Mouse (Mus musculus) thymus, postnatal 0 days (tissue): ENCODE measurements around the gene Amz1. TPM values are rescaled to one million over a fixed set of nuclear protein-coding genes. Genes with fewer than 3 reads are reported as not detected.
A peak's percentile ranks its signal among the peaks of the same experiment; 100 is the strongest.

Experiments
- DNase-seq: peaks from one replicate; pipeline ENCODE4 v3.0.0-alpha.2; 2015; ENCODE audit warnings: low spot score
- polyA plus RNA-seq: library from polyadenylated mRNA; unstranded; fragments of >200 nt; fragmentation: Nextera tagmentation; extraction: Ambion mirVana; gene quantifications from 2 replicates; pipeline ENCODE4 v1.2.1, GENCODE M21; 2015

The Amz1 gene
- polyA plus RNA-seq: 3.4 and 3.9 TPM in 2 replicates

- DNase-seq: no peak
Measured at GRCm38 (mm10) chr5:140723822-140724221, at the start of gene Amz1. Gene Amz1 (plus strand): TSS chr5:140724127.

GRCm38 (mm10) chr5:140675079-140675478 lies 48.8 kb upstream of the Amz1 start:
- no peak for DNase-seq

DNA sequence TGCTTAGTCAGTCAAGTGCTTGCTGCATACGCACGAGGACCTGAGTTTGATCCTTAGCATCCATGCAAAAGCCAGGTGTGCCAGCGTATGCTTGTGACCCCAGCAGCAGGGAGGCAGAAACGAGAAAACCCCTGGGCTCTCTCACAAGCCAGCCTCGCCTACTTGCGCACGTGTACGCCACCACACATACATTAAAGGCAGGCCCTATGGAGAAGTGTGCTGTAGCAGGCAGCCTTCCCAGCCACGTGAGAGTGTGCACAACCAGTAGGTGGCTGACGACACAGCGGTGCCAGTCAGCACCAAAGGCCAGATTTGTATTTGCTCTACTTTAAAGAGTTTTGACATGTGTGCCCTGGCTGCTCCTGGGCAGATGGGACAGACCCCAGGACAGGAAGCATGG lies 48.3 kb upstream of the Amz1 start:
- no peak for DNase-seq

- no peak for DNase-seq
Measured at GRCm38 (mm10) chr5:140677137-140677536, 46.8 kb upstream of the Amz1 start.

- no peak for DNase-seq
Measured at GRCm38 (mm10) chr5:140680051-140680450, 43.9 kb upstream of the Amz1 start.

DNA sequence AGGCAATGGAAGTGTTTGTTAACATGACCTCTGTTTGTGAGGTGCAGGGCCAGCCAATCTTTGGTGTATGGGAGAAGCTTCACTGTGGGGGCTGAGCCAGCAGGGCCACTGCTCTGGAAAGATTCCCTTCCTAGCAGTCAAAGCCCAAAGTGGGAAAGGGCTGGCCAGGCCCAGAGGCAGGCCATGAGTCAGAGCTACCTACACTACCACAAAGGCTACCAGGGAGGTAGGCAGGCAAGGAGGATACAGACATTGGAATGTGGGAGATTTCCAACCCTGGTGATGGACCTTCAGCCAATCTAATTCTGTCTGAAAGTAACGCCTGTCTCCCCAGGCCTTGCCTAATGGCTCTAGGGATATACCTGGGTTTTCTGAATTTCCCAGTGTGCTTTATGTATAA lies 43.0 kb upstream of the Amz1 start:
- DNase-seq: no peak

GRCm38 (mm10) chr5:140682113-140682512 lies 41.8 kb upstream of the Amz1 start:
- no peak for DNase-seq

- peak; percentile 49 for DNase-seq
Measured at GRCm38 (mm10) chr5:140684343-140685148, 39.4 kb upstream of the Amz1 start.

DNA sequence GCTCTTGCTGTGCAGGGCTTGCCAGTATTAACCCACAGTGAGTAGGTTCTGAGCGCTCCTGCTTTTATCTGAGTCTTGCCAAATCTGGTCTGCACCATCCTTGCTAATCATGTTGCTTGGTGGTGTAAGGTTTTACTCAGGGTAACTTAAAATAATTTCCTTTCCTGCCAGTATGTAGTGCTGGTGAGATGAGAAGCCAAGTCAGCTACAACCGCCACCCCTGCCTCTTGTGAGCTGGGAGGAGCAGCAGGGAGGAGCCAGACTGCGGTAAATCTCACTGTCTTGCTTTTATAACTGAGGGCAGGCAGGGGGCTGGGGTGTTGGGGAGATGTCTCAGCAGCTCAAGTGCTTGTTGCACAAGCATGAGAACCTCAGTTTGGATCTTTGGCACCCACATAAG lies 35.5 kb upstream of the Amz1 start:
- no peak for DNase-seq

- no peak for DNase-seq
Measured at GRCm38 (mm10) chr5:140695987-140696386, 27.9 kb upstream of the Amz1 start.

- DNase-seq: no peak
Measured at GRCm38 (mm10) chr5:140699776-140700175, 24.2 kb upstream of the Amz1 start.

GRCm38 (mm10) chr5:140701661-140702060 lies 22.3 kb upstream of the Amz1 start:
- DNase-seq: no peak

DNA sequence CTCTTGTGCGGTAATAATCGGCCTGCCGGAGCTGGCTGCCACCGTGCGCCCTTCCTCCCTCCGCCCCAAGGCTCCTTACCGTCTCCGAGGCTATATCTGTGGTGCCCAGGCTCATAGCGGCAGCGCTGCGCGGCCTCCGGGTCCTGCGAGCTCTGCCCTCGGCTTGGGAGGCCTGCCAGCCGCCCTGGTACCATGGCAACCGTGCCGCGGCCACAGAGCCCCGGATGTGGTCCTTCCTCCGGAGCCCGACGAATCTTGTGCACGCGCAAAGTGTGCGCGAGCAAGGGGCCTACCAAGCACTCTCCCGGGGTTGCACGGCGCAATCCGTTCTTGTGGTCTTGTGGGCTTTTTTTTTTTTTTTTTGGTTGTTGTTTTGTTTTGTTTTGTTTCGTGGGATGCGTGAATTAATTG lies 21.8 kb upstream of the Amz1 start, which contains the start of gene Iqce:
TSS of gene Iqce (minus strand) at position 276 of the 411 bp plus-strand sequence.
- DNase-seq: peak; percentile 97

DNA sequence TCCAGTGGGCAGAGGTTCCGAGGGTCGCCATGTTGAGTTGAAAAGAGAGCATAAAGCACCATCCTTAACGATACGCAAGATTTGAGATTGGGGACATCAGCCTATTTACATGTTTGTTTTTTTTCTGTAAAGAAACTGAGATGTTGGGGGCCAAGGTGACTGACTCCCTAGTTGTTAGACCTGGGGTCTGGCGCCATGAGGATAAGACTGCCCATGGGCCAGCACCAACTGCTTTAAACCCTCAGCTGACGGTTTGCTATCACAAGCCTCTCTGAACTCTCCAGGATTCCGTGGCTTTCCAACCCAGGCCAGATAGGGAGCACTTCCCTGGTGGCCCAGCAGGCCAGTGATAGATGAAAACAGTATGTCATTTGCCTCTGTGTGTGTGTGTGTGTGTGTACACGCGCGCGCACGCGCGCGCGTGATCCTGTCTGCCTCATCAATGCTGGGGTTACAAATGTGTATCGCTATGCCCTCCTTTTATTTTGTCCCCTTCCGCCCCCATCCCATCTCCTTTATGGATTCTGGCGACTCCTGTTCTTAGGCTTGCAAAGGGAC lies 21.2 kb upstream of the Amz1 start:
- no peak for DNase-seq

DNA sequence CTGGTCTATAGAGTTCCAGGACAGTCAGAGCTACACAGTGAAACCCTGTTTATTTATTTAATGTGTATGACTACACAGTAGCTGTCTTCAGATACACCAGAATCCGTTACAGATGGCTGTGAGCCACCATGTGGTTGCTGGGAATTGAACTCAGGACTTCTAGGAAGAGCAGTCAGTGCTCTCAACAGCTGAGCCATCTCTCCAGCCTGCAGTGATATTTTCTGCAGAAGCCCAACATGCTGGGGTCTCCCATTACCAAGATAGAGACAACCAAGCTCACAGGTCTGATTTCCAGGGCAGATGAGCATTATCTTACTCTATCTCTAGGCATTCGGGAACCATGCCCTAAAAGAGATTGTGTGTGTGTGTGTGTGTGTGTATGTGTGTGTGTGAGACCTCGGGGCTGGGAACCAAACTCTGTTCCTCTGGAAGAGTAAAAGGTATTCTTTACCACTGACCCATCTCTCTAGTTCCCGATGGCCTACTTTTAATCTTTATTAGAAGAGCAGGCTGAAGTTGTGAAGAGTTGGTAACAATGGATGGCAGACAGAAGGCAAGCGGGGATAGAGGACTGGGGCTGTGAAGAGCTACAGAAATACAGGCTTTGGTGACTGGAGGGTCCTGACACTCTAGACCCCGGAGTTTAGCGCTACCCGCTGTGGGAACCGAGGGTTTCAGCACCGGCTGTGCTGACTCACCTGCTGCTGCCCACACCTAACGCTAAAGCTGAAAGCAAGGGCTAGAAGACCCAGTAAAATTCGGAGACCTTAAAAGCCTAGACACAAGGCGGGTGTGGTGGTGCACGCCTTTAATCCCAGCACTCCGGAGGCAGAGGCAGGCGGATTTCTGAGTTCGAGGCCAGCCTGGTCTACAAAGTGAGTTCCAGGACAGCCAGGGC lies 20.2 kb upstream of the Amz1 start:
- DNase-seq: peak; percentile 17

GRCm38 (mm10) chr5:140704378-140705251 lies 19.3 kb upstream of the Amz1 start, which contains the start of gene Brat1:
Gene Brat1 (plus strand): TSS chr5:140705011.
- DNase-seq: peak; percentile 100

GRCm38 (mm10) chr5:140705501-140706171 lies 18.3 kb upstream of the Amz1 start:
- DNase-seq: no peak

GRCm38 (mm10) chr5:140710315-140710714 lies 13.6 kb upstream of the Amz1 start:
- no peak for DNase-seq

DNA sequence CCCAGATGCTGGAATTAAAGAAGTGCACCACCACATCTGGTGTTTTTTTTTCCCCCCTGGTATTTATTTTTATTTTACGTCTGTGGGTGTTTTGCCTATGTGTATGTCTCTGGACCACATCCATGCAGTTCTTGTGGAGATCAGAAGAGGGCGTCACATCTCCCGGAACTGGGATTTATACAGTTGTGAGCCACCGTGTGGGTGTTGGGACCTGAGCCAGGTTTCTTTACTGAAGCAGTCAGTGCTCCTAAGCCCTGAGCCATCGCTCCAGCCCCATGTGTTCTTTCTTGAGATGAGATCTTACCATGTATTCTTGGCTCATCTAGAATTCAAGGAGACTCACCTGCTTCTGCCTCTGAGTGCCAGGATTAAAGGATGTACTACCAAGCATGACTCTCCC lies 12.9 kb upstream of the Amz1 start:
- no peak for DNase-seq

GRCm38 (mm10) chr5:140720773-140721172 lies 3.2 kb upstream of the Amz1 start:
- no peak for DNase-seq
